ENCODE assay signal across 8 mouse cellular contexts in genomic region chr11:107545747-107546476, GRCm38 (mm10). TPM values are rescaled to one million over a fixed set of nuclear protein-coding genes. Genes with fewer than 3 reads are reported as not detected.
A peak's percentile ranks its signal among the peaks of the same experiment; 100 is the strongest.
DNase-seq lines count a peak whose midpoint lies in the region; ATAC-seq and TF ChIP-seq lines count a peak whose summit lies in the region.

No protein-coding gene starts in this region.

- no peak for DNase-seq in heart, adult 11 months
- DNase-seq in hindbrain, embryonic 10.5 days (ENCODE audit: low spot score): no peak
- DNase-seq in limb, embryonic 11.5 days (ENCODE audit: low spot score): no peak
- DNase-seq in midbrain, postnatal 0 days (ENCODE audit: low spot score): no peak
- DNase-seq in thymus, postnatal 25 days: no peak
- DNase-seq in ovary, postnatal 10 days (ENCODE audit: low spot score): no peak
- no peak for DNase-seq in testis, postnatal 14 days (ENCODE audit: low spot score)

- peaks cover 15% of the 10 kb centered on the region for H3K4me1 ChIP-seq in heart, embryonic 13.5 days
- H3K4me1 ChIP-seq in hindbrain, embryonic 10.5 days (replicated peaks): peaks cover 22% of the 10 kb centered on the region
- 0 out of 2 replicates have a peak, but pooled peaks cover 2% of the 10 kb centered on the region for H3K4me1 ChIP-seq in limb, embryonic 11.5 days (ENCODE audit: control insufficient read depth, insufficient read depth, low read length)
- H3K4me1 ChIP-seq in midbrain, postnatal 0 days (ENCODE audit: insufficient read depth, low read length): peaks cover 4% of the 10 kb centered on the region; the same call in 1 of the 2 replicates

- ATAC-seq in heart, embryonic 13.5 days (ENCODE audit: extremely low read depth, insufficient number of reproducible peaks, low FRiP score, low TSS enrichment): no peak
- no peak for ATAC-seq in limb, embryonic 11.5 days (ENCODE audit: insufficient number of reproducible peaks, low FRiP score, low TSS enrichment, low read depth)
- ATAC-seq in midbrain, postnatal 0 days (ENCODE audit: low FRiP score): no peak

- H3K27ac ChIP-seq in heart, embryonic 13.5 days (replicated peaks): no peak overlapping the region
- H3K27ac ChIP-seq in hindbrain, embryonic 10.5 days: peak overlapping the region; percentile 90
- no peak overlapping the region for H3K27ac ChIP-seq in limb, embryonic 11.5 days (replicated peaks; ENCODE audit: low read depth, low read length)
- no peak overlapping the region for H3K27ac ChIP-seq in midbrain, postnatal 0 days (ENCODE audit: low read depth, low read length)

- WGBS in heart, embryonic 13.5 days: 20% methylated on average over 13 of the region's 13 CpGs
- 24% methylated on average over 13 of the region's 13 CpGs for WGBS in hindbrain, embryonic 10.5 days
- WGBS in limb, embryonic 11.5 days: 28% methylated on average over 13 of the region's 13 CpGs
- WGBS in midbrain, postnatal 0 days: 28% methylated on average over 13 of the region's 13 CpGs

- peaks cover 16% of the 10 kb centered on the region for H3K36me3 ChIP-seq in heart, embryonic 13.5 days
- peaks cover 17% of the 10 kb centered on the region for H3K36me3 ChIP-seq in hindbrain, embryonic 10.5 days
- H3K36me3 ChIP-seq in limb, embryonic 11.5 days (ENCODE audit: control insufficient read depth, insufficient read depth, low read length): no peaks in the 10 kb centered on the region; the same call in 1 of the 2 replicates
- H3K36me3 ChIP-seq in midbrain, postnatal 0 days (ENCODE audit: insufficient read depth, low read length): 0 out of 2 replicates have a peak, but pooled peaks cover 2% of the 10 kb centered on the region

- H3K27me3 ChIP-seq in heart, embryonic 13.5 days (replicated peaks): no peaks in the 10 kb centered on the region; the same call in 1 of the 2 replicates
- H3K27me3 ChIP-seq in hindbrain, embryonic 10.5 days (ENCODE audit: insufficient read depth, poor library complexity, severe bottlenecking): peaks cover 7% of the 10 kb centered on the region; the same call in 1 of the 2 replicates
- H3K27me3 ChIP-seq in limb, embryonic 11.5 days (ENCODE audit: control insufficient read depth, insufficient read depth, low read length): no peaks in the 10 kb centered on the region
- no peaks in the 10 kb centered on the region for H3K27me3 ChIP-seq in midbrain, postnatal 0 days (ENCODE audit: insufficient read depth, low read length)

- H3K4me3 ChIP-seq in heart, embryonic 13.5 days: peak overlapping the region; percentile 99
- peak overlapping the region; percentile 87 for H3K4me3 ChIP-seq in hindbrain, embryonic 10.5 days
- peak overlapping the region; percentile 86 for H3K4me3 ChIP-seq in limb, embryonic 11.5 days (ENCODE audit: low read depth, low read length)
- H3K4me3 ChIP-seq in midbrain, postnatal 0 days (ENCODE audit: low read depth, low read length): peak overlapping the region; percentile 95

- no peaks in the 10 kb centered on the region for H3K9me3 ChIP-seq in heart, embryonic 13.5 days
- H3K9me3 ChIP-seq in hindbrain, embryonic 10.5 days: no peaks in the 10 kb centered on the region
- H3K9me3 ChIP-seq in limb, embryonic 11.5 days (ENCODE audit: control insufficient read depth, low read length): no peaks in the 10 kb centered on the region
- no peaks in the 10 kb centered on the region for H3K9me3 ChIP-seq in midbrain, postnatal 0 days (ENCODE audit: low read length)

- H3K4me2 ChIP-seq in heart, embryonic 13.5 days: peak overlapping the region; percentile 100
- H3K4me2 ChIP-seq in limb, embryonic 11.5 days (ENCODE audit: low read depth, severe bottlenecking): peak overlapping the region; percentile 92; the same call in 1 of the 2 replicates
- peak overlapping the region; percentile 99 for H3K4me2 ChIP-seq in midbrain, postnatal 0 days (ENCODE audit: low read depth, low read length, poor library complexity, severe bottlenecking)

- TF ChIP-seq CTCF in midbrain, postnatal 0 days (IDR thresholded peaks at IDR 0.05): no peak

- H3K9ac ChIP-seq in heart, embryonic 13.5 days: no peak overlapping the region
- H3K9ac ChIP-seq in limb, embryonic 11.5 days (ENCODE audit: low read length): peak overlapping the region; percentile 87; the same call in 1 of the 2 replicates
- no peak overlapping the region for H3K9ac ChIP-seq in midbrain, postnatal 0 days (replicated peaks; ENCODE audit: low read length, poor library complexity, severe bottlenecking)

RNA-seq across cellular contexts. Expression of gene Helz, which starts 1.8 kb away (rescaled TPM):
- polyA plus RNA-seq in heart, embryonic 13.5 days (2015; fragmentation: Nextera tagmentation; extraction: Ambion mirVana): 12.1 and 13.7 TPM in 2 replicates
- polyA plus RNA-seq in hindbrain, embryonic 10.5 days (2016; fragmentation: Nextera tagmentation; extraction: Ambion mirVana): 20.6 and 23.7 TPM in 2 replicates
- 23.4 and 24.7 TPM in 2 replicates for polyA plus RNA-seq in limb, embryonic 11.5 days (2014; fragmentation: Nextera tagmentation; extraction: Ambion mirVana)
- 15.9 and 20.4 TPM in 2 replicates for total RNA-seq in midbrain, postnatal 0 days (2014; rRNA removed)
- 8.4 and 8.9 TPM in 2 replicates for polyA plus RNA-seq in midbrain, postnatal 0 days (2015; fragmentation: Nextera tagmentation; extraction: Ambion mirVana)
